Mouse (Mus musculus) brain, embryonic 14.5 days (tissue): Measurements from ENCODE around the gene Gm3187.
"Not testable (repeated sequence)": the region's sequence is repeated elsewhere in the genome, so short reads cannot be mapped to it uniquely, and the experiment has no call there.

Source experiments
- CTCF ChIP-seq: fragments of 200-500 bp; IDR thresholded peaks from 2 replicates; pipeline ENCODE4 v1.5.1; 2012; ENCODE audit warnings: inconsistent platforms, mild to moderate bottlenecking, moderate library complexity, borderline replicate concordance; ENCODE audit not compliant: insufficient read depth, insufficient read length; ENCODE audit errors: extremely low read depth
- POLR2A ChIP-seq: fragments of 200-500 bp; IDR thresholded peaks from 2 replicates; pipeline ENCODE4 v1.6.1; 2012; ENCODE audit warnings: mild to moderate bottlenecking, inconsistent platforms, borderline replicate concordance; ENCODE audit not compliant: poor library complexity, insufficient read depth, insufficient read length, severe bottlenecking; ENCODE audit errors: extremely low read depth

GRCm38 (mm10) chr14:5460469-5460868 is 23.5 kb upstream of the Gm3187 start:
- not testable (repeated sequence) for TF ChIP-seq CTCF, POLR2A
